Mouse (Mus musculus) layer of hippocampus, adult 11-12 months (tissue): Measurements from ENCODE around the gene Rusc2.

Experiments used
- DNase-seq: peaks from one replicate; pipeline ENCODE4 v3.0.0; 2022; ENCODE audit warnings: low spot score

Gene Rusc2

GRCm38 (mm10) chr4:43384541-43384940 is 2.8 kb downstream of the Rusc2 start:
- no peak for DNase-seq

- no peak for DNase-seq
Measured at GRCm38 (mm10) chr4:43386932-43387331, 5.2 kb downstream of the Rusc2 start.

- no peak for DNase-seq
Measured at GRCm38 (mm10) chr4:43389390-43389789, 7.6 kb downstream of the Rusc2 start.

GRCm38 (mm10) chr4:43389845-43390440 is 8.2 kb downstream of the Rusc2 start:
- no peak for DNase-seq

GRCm38 (mm10) chr4:43391521-43392050 is 9.8 kb downstream of the Rusc2 start:
- DNase-seq, result no peak

GRCm38 (mm10) chr4:43394345-43394891 is 12.6 kb downstream of the Rusc2 start:
- DNase-seq, result no peak

- DNase-seq, result no peak
Measured at GRCm38 (mm10) chr4:43395147-43395546, 13.4 kb downstream of the Rusc2 start.

GRCm38 (mm10) chr4:43395836-43396235 is 14.1 kb downstream of the Rusc2 start:
- DNase-seq, result no peak

GRCm38 (mm10) chr4:43396381-43396780 is 14.6 kb downstream of the Rusc2 start:
- no peak for DNase-seq

GRCm38 (mm10) chr4:43398014-43398413 is 16.2 kb downstream of the Rusc2 start:
- no peak for DNase-seq

- DNase-seq, result peak; percentile 68
Measured at GRCm38 (mm10) chr4:43398829-43399331, 17.1 kb downstream of the Rusc2 start.

- no peak for DNase-seq
Measured at GRCm38 (mm10) chr4:43399391-43400131, 17.8 kb downstream of the Rusc2 start.

- DNase-seq, result no peak
Measured at GRCm38 (mm10) chr4:43400976-43401375, 19.2 kb downstream of the Rusc2 start.

- DNase-seq, result no peak
Measured at GRCm38 (mm10) chr4:43401486-43401885, 19.7 kb downstream of the Rusc2 start.

GRCm38 (mm10) chr4:43402212-43402611 is 20.4 kb downstream of the Rusc2 start:
- DNase-seq, result no peak

- no peak for DNase-seq
Measured at GRCm38 (mm10) chr4:43404697-43405096, 22.9 kb downstream of the Rusc2 start.

- DNase-seq, result peak; percentile 70
Measured at GRCm38 (mm10) chr4:43406162-43406971, 24.6 kb downstream of the Rusc2 start.

- no peak for DNase-seq
Measured at GRCm38 (mm10) chr4:43407071-43407920, 25.5 kb downstream of the Rusc2 start.

GRCm38 (mm10) chr4:43414761-43415160 is 33.0 kb downstream of the Rusc2 start:
- DNase-seq, result no peak

- no peak for DNase-seq
Measured at GRCm38 (mm10) chr4:43415221-43416070, 33.7 kb downstream of the Rusc2 start.
